Mouse (Mus musculus) spleen, adult 2 months (tissue): ENCODE results near the gene Wdr1.

Experiments
- CTCF ChIP-seq: fragments of 200-500 bp; IDR thresholded peaks from 2 replicates; pipeline ENCODE4 v1.5.1; 2011; ENCODE audit warnings: mild to moderate bottlenecking, inconsistent platforms; ENCODE audit not compliant: insufficient read depth, insufficient read length, insufficient replicate concordance; ENCODE audit errors: extremely low read depth
- POLR2A ChIP-seq: fragments of 200-500 bp; IDR thresholded peaks from 2 replicates; pipeline ENCODE4 v1.6.1; 2011; ENCODE audit warnings: low read depth, low read length, inconsistent platforms

- TF ChIP-seq CTCF, result no peak
- no peak for TF ChIP-seq POLR2A
Measured at GRCm38 (mm10) chr5:38583026-38583425, 20.0 kb upstream of the Wdr1 start.
